Mouse (Mus musculus) ovary, adult 18-20 months (tissue): ENCODE measurements around the gene Ece1.

Experiments used
- DNase-seq: peaks from one replicate; pipeline ENCODE4 v3.0.0; 2022; ENCODE audit warnings: low spot score, mixed read lengths

The Ece1 gene

GRCm38 (mm10) chr4:137882663-137883062, 20.6 kb downstream of the Ece1 start:
- no peak for DNase-seq

DNA sequence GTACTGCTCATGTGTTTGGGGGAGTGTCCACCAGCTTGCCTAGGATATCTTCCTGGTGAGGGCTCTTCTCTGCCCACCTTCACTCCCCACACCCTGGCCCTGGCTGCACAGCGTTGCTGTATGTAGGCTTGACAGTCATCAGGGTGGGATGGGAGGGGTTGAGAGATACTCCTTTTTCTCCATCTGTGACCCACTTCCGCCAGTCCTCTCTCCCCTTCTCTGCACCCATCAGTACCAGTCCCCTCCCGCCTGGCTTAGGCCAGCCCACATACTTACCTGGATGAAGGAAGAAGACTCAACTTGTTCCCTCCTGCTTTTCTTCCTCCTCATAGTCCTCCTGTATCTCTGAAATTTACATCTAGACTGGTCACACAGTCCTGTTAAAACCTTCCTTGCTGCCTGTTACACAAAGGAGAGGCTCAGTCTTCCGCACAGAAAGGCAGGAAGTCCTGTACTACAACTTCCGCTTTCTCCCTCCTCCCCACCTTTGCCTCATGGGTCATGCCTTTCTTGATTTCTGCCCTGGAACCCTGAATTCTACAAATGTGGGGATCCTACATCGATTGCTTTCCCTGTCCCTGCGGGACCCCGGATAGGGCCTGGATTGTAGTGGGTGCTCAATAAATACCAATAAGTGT, 21.6 kb downstream of the Ece1 start:
- DNase-seq: no peak

GRCm38 (mm10) chr4:137887337-137887992, 25.4 kb downstream of the Ece1 start:
- DNase-seq: no peak

- DNase-seq: no peak
Measured at GRCm38 (mm10) chr4:137887993-137888388, 26.0 kb downstream of the Ece1 start.

DNA sequence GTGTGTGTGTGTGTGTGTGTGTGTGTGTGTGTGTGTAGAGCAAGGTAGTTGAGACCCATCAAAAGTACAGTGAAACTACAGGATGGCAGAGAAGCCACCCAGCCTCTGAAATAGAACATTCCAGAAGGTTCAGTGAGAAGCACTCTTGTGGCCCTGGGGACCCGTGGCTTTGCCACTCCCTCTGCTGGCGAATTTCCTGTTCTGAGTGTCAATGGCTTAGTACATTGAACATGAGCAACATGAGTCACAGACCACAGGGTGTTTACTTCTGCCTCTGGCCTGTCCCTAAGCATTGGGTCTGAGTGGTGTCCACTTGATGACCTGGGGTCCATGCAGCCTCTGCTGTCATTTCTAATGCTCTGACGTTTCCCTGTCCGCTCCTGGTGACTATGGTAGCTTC, 28.6 kb downstream of the Ece1 start:
- no peak for DNase-seq

- no peak for DNase-seq
Measured at GRCm38 (mm10) chr4:137891553-137892145, 29.6 kb downstream of the Ece1 start.

- DNase-seq: no peak
Measured at GRCm38 (mm10) chr4:137892713-137893242, 30.7 kb downstream of the Ece1 start.

- DNase-seq: no peak
Measured at GRCm38 (mm10) chr4:137896612-137897297, 34.7 kb downstream of the Ece1 start.

DNA sequence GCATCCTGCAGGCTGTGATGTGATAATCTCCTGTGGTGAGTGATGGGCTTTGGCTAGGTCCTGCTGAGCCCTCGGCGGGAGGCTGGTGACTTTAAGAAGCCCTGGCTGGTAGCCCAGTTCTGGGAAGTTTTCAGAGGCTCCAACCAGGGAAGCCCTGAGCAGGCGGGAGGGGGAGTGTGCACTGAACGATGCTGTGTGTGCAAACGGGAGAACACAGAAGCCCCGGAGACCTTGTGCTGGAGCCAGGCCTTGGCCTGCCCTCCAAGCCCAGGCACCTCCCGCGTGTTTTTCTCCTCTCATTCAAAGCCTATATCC, 35.2 kb downstream of the Ece1 start:
- peak; percentile 93 for DNase-seq

DNA sequence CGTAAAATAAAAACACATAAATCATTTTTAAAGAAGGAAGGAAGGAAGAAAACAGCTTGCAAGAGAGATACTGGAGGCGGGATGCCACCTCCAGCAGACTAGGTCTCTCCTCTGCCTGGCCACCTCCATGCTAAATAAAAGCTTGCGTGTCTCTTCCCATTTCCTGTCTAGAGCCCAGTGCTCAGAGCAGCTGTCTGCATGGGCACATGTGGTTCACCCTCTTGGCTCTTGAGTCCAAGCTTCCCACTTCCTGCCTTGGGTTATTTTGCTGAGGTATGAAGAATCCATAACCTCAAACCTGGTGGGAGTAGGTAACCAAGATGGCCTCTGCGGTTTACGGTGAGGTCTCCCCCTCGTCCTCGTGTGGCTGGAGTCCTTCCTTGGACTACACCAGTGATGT, 36.5 kb downstream of the Ece1 start:
- no peak for DNase-seq

GRCm38 (mm10) chr4:137902268-137902667, 40.2 kb downstream of the Ece1 start:
- DNase-seq: no peak

- no peak for DNase-seq
Measured at GRCm38 (mm10) chr4:137902873-137903272, 40.8 kb downstream of the Ece1 start.

DNA sequence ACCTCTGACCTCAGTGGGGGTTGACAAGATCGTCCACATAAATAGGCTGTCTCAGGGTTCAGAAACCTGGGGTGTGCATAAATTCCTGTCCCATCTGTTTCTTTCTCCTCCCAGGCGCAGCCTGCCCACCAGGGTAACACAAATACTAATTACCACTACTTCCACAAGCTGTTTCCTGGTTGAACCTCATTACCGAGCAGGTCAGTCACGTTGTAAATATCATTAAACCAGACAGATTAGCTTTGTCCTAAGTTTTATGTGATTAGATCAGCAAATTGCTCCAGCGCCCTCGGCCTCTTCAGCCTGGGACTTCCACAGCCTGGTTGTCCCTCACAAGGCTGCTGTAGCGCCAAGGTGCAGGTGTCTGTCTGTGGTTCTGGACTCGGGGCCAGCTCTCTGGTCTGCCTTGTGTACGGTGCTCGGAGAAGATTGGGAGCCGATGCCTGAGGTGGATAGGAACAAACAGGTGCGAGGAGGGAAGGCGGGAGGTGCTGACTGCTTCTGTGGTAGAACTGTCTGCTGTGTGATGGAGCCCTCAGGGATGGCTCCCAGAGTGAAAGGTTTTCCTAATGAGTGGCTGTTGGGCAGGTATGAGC, 43.0 kb downstream of the Ece1 start:
- no peak for DNase-seq

- no peak for DNase-seq
Measured at GRCm38 (mm10) chr4:137907979-137908378, 45.9 kb downstream of the Ece1 start.

GRCm38 (mm10) chr4:137908489-137908888, 46.5 kb downstream of the Ece1 start:
- DNase-seq: no peak

- no peak for DNase-seq
Measured at GRCm38 (mm10) chr4:137908915-137909314, 46.9 kb downstream of the Ece1 start.

- no peak for DNase-seq
Measured at GRCm38 (mm10) chr4:137909471-137909870, 47.4 kb downstream of the Ece1 start.

GRCm38 (mm10) chr4:137910382-137911009, 48.5 kb downstream of the Ece1 start:
- no peak for DNase-seq

DNA sequence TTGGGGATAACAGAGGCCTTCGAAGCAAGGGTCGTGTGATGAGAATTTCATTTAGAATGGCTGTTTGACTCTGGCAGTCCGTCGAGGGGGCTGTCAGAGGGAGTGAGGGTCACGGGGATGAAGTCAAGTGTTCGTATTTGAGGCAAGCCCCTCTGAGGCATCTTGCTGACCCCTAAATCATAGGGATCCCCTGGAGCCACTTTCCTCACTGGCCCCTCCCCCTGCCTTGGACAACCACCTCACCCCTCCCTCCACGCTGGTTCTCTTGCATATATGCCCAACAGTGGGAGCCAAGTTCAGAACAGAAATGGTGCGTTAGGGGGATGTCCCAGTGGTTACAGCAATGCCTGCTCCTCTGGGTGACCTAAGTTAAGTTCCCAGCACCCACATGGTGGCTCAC, 49.6 kb downstream of the Ece1 start:
- no peak for DNase-seq

- no peak for DNase-seq
Measured at GRCm38 (mm10) chr4:137912768-137913305, 50.8 kb downstream of the Ece1 start.

GRCm38 (mm10) chr4:137913321-137914057, 51.5 kb downstream of the Ece1 start:
- peak; percentile 74 for DNase-seq
